Mouse (Mus musculus): ENCODE data around the gene Klf12. TPM values are rescaled to one million over a fixed set of nuclear protein-coding genes. Genes with fewer than 3 reads are reported as not detected.

Gene Klf12
- polyA plus RNA-seq, 1 experiment = 1.6 TPM

DNA sequence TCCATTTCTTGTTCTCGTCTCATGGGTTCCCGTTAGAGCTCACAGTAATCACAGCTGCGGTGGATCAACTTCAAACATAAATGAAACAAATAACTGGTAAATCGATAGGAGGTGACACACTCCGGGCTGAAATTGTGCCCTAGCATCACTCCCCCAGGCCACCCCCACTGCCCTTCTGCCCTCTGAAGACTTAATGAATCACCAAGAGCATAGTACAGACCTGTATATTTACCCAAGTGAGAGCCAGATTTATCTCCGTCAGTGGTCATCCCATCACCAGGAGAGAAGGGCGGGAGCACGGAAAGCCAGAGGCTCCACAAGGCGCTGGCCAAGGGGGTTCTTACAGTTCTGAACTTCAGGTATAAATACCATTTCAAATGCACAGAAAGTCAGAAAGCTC, 150.2 kb downstream of the Klf12 start:
- no peak for DNase-seq (ENCODE audit: low spot score)

GRCm38 (mm10) chr14:100132479-100132878, 152.0 kb downstream of the Klf12 start:
- no peak for DNase-seq (ENCODE audit: low spot score)

DNA sequence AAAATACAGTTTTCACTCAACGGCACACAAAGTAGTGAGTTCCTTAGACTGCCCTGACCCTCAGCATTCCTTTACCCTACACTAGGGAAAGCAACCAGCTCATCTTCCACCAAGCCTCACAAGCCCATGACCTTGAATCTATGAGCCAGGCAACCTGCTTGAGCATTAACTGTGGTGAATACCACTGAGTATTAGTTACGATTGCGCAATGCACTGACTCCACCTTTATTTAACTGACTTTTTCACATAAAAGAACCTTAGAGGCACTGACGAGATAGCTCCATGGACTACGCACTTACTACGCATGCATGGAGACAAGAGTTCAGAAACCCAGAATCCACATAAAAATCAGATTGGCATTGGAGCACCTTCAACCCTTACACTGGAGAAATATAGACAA, 158.4 kb downstream of the Klf12 start:
- DNase-seq (ENCODE audit: low spot score) = no peak

GRCm38 (mm10) chr14:100121075-100121474, 163.4 kb downstream of the Klf12 start:
- DNase-seq (ENCODE audit: low spot score) = no peak

GRCm38 (mm10) chr14:100119866-100120265, 164.6 kb downstream of the Klf12 start:
- no peak for DNase-seq (ENCODE audit: low spot score)

DNA sequence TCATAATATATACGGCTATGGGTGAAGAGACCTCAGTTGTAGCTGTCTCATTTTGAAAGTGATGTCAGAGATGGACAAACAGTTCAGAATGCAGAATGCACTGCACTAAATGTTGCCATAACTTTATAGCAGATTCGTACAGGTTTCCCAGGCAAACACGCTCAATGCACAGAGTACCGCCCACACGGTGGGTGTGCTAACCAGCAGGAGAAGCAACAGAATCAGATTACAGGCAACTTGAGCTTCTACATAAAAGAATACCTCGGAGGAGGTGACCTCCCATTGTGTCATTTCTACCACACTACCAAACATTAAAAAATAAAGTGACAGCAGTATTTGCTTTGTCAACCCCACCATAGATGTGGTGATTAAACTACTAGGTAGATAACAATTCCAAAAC, 171.1 kb downstream of the Klf12 start:
- no peak for DNase-seq (ENCODE audit: low spot score)

DNA sequence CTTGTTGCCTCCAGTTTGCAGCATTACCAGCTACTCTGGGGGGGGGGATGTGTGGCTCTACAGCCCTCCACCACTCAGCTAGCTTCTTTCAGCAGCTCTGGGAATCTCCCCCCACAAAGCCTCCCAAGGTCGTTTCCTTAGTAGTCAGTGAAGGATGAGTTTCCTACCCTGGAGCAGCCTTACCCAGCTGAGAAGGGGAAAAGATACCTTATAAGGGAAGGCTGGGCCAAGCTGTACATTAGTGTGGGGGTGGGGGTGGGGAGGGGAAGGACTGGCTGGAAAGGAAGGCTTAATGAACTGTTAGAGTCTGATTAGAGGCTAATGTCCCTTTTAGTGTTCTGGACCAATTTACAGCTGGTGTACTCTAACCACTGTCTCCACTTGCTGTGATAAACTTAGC, 172.7 kb downstream of the Klf12 start:
- no peak for DNase-seq (ENCODE audit: low spot score)

DNA sequence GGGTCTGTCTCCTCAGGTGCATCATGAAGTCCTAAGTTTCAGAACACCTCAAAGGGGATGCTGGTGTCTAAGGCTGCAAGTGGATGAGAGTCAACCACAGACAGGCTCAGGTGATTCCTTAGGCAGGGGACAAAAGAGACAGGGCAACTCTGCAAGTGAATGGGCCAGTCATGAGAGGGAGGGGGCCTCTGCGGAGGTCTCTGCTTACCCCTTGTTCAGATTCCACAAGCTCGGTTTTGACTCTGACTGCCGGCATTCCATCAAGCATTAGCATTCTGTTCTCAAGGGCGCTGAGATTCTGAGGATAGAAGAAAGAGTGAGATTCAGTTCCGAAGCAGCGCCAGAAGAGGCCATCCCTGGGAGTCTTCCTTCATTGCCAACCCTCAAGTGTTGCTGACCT, 174.9 kb downstream of the Klf12 start:
- DNase-seq (ENCODE audit: low spot score) = no peak

DNA sequence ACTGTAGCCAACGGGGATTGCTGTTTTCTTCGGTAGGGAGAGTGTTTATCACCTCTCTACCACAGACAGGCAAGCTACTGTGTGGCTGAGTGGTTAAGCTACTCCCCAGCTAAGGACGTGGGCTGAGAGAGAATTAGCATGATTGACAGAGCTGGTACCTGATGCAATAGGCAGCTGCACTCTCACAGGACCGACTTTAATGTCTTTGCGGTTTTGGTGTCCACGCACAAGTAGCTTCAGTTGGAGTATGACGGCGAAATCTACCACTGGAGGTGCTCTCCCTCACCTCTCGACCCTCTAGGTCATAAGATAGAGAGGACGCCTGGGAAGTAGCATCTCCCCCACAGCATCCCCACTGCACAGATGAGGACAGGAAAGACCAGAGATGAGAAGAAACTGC, 178.9 kb downstream of the Klf12 start:
- no peak for DNase-seq (ENCODE audit: low spot score)

- no peak for DNase-seq (ENCODE audit: low spot score)
These were observed 179.7 kb downstream of the Klf12 start for GRCm38 (mm10) chr14:100104818-100105217.

GRCm38 (mm10) chr14:100103818-100104217, 180.7 kb downstream of the Klf12 start:
- no peak for DNase-seq (ENCODE audit: low spot score)

- DNase-seq (ENCODE audit: low spot score) = no peak
These were observed 187.0 kb downstream of the Klf12 start for GRCm38 (mm10) chr14:100097208-100098189.

GRCm38 (mm10) chr14:100095730-100096129, 188.7 kb downstream of the Klf12 start:
- DNase-seq (ENCODE audit: low spot score) = no peak

DNA sequence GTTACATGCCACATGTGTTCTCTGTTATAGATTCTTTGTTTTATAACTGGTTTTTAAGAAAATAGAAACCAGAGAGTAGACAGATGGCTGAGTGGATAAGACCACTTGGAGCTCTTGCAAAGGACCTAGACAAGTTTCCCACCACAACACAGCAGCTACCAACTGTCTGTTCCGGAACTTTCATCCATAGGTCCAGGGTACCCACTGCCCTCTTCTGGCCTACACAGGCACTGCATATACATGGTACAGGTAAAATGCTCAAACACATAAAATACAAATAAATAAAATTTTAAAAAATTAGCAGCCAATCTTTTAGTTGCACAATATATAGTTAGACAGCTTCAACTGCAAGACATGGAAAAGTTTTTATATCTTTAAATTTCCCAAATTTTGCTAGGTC, 194.0 kb downstream of the Klf12 start:
- no peak for DNase-seq (ENCODE audit: low spot score)

DNA sequence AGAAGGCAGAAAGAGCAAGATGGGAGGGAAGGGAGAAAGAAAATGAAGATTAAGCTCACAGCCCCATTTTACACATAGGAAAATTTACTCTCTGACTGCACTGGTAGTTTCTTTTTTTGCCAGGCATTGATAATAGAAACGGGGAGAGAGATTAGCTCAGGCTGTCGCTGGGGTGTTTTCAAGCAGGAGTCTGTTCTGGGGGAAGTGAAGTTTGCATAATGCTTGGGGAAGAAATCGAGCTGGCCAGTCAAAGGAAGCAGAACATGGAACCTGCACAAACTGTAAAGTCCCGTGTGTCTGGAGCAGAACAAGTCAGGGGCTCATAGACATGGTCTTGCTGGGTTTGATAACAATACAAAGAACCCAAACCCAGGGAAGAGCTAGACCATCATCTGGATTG, 204.9 kb downstream of the Klf12 start:
- no peak for DNase-seq (ENCODE audit: low spot score)

- DNase-seq (ENCODE audit: low spot score) = no peak
These were observed 211.9 kb downstream of the Klf12 start for GRCm38 (mm10) chr14:100072431-100073195.

DNA sequence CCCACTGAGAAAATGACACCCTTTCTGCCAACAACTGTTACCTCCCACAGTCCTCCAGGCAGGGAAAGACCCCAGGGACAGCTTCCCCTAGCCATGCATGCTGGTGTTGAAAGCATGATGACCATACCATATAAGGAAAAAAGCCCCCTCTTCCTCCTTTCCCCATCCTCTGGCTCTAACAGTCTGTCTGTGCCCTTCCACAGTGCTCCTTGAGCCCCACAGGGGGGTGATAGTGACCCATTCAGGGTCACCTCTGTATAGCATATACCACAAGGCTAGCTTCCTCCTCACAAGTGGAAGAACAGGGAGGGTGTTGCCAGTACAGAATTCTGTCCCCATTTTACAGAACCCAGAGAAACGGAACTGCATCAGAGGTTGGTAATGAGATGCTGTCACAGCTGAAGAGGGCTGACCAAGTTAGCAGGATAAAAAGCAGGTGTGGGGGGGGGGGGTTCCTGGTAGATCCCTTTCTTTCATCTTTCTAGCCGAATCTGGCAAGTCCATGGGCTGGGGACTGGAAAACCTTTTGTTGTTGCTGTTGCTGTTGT, 214.9 kb downstream of the Klf12 start:
- DNase-seq (ENCODE audit: low spot score) = no peak

GRCm38 (mm10) chr14:100068715-100069114, 215.8 kb downstream of the Klf12 start:
- no peak for DNase-seq (ENCODE audit: low spot score)

- DNase-seq (ENCODE audit: low spot score) = no peak
These were observed 222.0 kb downstream of the Klf12 start for GRCm38 (mm10) chr14:100062516-100062915.

GRCm38 (mm10) chr14:100054150-100054549, 230.3 kb downstream of the Klf12 start:
- DNase-seq (ENCODE audit: low spot score) = no peak

GRCm38 (mm10) chr14:100053456-100053855, 231.0 kb downstream of the Klf12 start:
- no peak for DNase-seq (ENCODE audit: low spot score)

DNA sequence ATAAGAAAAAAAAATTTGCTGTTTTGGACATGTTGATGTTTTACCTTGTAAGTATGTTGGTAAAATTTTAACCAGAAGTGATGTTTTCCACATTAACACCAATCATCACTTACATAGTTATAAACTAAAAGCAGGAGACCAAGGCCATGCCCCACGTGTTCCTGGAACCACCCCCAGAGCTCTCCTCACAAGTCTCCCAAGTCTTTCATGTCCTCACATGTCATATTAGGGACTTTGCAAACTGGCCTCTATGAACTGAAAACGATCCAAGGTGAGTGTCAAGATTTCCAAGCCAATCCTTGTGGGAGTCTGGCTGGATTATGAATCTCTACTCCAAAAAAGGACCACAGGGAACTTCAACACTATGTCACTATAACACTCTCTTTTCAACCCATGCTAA, 231.6 kb downstream of the Klf12 start:
- no peak for DNase-seq (ENCODE audit: low spot score)

GRCm38 (mm10) chr14:100045431-100045830, 239.0 kb downstream of the Klf12 start:
- DNase-seq (ENCODE audit: low spot score) = no peak

Data from urinary bladder, adult 2 months (tissue).